Mouse (Mus musculus) midbrain, embryonic 11.5 days (tissue): ENCODE results near the gene Btbd35f12. TPM values are rescaled to one million over a fixed set of nuclear protein-coding genes. Genes with fewer than 3 reads are reported as not detected.
"Not testable (repeated sequence)": the region's sequence is repeated elsewhere in the genome, so short reads cannot be mapped to it uniquely, and the experiment has no call there.

Experiments
- ATAC-seq: fragments of 200-750 bp; cut with Nextera tagmentation; 2 replicates; pipeline ENCODE4 v1.8.0; 2017; ENCODE audit warnings: moderate TSS enrichment, moderate library complexity; ENCODE audit not compliant: low FRiP score
- DNase-seq: peaks from one replicate; pipeline ENCODE4 v3.0.0; 2015; ENCODE audit warnings: low spot score; ENCODE audit errors: missing footprints
- H3K27ac ChIP-seq: fragments of 300-500 bp; sonication (generic); 2 replicates; pipeline ENCODE4 v1.5.1; 2014; ENCODE audit warnings: low read depth, low read length
- H3K27me3 ChIP-seq: fragments of 300-500 bp; sonication (generic); 2 replicates; pipeline ENCODE4 v1.6.1; 2014; ENCODE audit warnings: mild to moderate bottlenecking, low read length, moderate library complexity, mixed read lengths; ENCODE audit not compliant: control insufficient read depth, insufficient read depth
- H3K36me3 ChIP-seq: fragments of 300-500 bp; sonication (generic); 2 replicates; pipeline ENCODE4 v1.6.1; 2014; ENCODE audit warnings: mild to moderate bottlenecking, low read length, moderate library complexity, mixed read lengths; ENCODE audit not compliant: control insufficient read depth, insufficient read depth
- H3K4me1 ChIP-seq: fragments of 300-500 bp; sonication (generic); 2 replicates; pipeline ENCODE4 v1.6.1; 2014; ENCODE audit warnings: low read length; ENCODE audit not compliant: control insufficient read depth, insufficient read depth
- H3K4me2 ChIP-seq: fragments of 300-500 bp; sonication (generic); 2 replicates; pipeline ENCODE4 v1.6.1; 2014; ENCODE audit warnings: mild to moderate bottlenecking, moderate library complexity
- H3K4me3 ChIP-seq: fragments of 300-500 bp; sonication (generic); 2 replicates; pipeline ENCODE4 v1.5.1; 2014; ENCODE audit warnings: low read depth, low read length
- H3K9ac ChIP-seq: fragments of 300-500 bp; sonication (generic); 2 replicates; pipeline ENCODE4 v1.6.1; 2014; ENCODE audit warnings: low read length
- H3K9me3 ChIP-seq: fragments of 300-500 bp; sonication (generic); 2 replicates; pipeline ENCODE4 v1.6.1; 2016; ENCODE audit warnings: low read length; ENCODE audit not compliant: control insufficient read depth
- WGBS: fragments of 180-500 bp; shearing (Covaris S2); extraction: QIAGEN DNeasy Blood & Tissue Kit; methylation state at CpG from one replicate; pipeline ENCODE4 v1.1.7; 2014; 5-methylcytosine and 5-hydroxymethylcytosine counted together
- polyA plus RNA-seq: library from polyadenylated mRNA; unstranded; fragments of >200 nt; fragmentation: Nextera tagmentation; extraction: Ambion mirVana; gene quantifications from 2 replicates; pipeline ENCODE4 v1.2.1, GENCODE M21; 2014

The Btbd35f12 gene
- not detected in 2 replicates for polyA plus RNA-seq

GRCm38 (mm10) chrX:33313079-33313478, at the start of gene Btbd35f12:
Gene Btbd35f12, plus strand, starts transcription at chrX:33313379.
- no CpG with 5 or more reads among the region's 3 CpGs for WGBS
- H3K36me3 ChIP-seq, H3K9ac ChIP-seq, H3K4me1 ChIP-seq, H3K4me3 ChIP-seq, H3K9me3 ChIP-seq, DNase-seq, H3K27me3 ChIP-seq, H3K27ac ChIP-seq, ATAC-seq, H3K4me2 ChIP-seq: not testable (repeated sequence)

GRCm38 (mm10) chrX:33353254-33353653, 40.1 kb downstream of the Btbd35f12 start:
- H3K9ac ChIP-seq, ATAC-seq, H3K9me3 ChIP-seq, DNase-seq, H3K4me2 ChIP-seq, H3K27me3 ChIP-seq, H3K4me3 ChIP-seq, H3K4me1 ChIP-seq, H3K36me3 ChIP-seq, H3K27ac ChIP-seq: not testable (repeated sequence)
- 72% methylated on average over 2 of the region's 2 CpGs for WGBS

Other genes starting within 250 kb of the Btbd35f12 start
- gene Spin2-ps6, start 78.5 kb upstream of the Btbd35f12 start, polyA plus RNA-seq = not detected in 2 replicates